ENCODE assay signal across 10 mouse cellular contexts in genomic region chr1:162076581-162077001, GRCm38 (mm10).
DNase-seq lines count a peak whose midpoint lies in the region; ATAC-seq and TF ChIP-seq lines count a peak whose summit lies in the region.
"Had no signal": no experiment of that assay in that cellular context is flagged by ENCODE, and none has a peak within 500 bp of the region (broad histone marks: within the 10 kb centered on the region; RNA-seq: fewer than 3 reads in every experiment).

No protein-coding gene starts in this region.

- H3K9ac ChIP-seq in intestine, embryonic 14.5 days (ENCODE audit: low read length) = no peak overlapping the region
- H3K9ac ChIP-seq in intestine, postnatal 0 days (ENCODE audit: low read depth, low read length) = no peak overlapping the region
- H3K9ac ChIP-seq in embryonic facial prominence, embryonic 13.5 days = peak overlapping the region; percentile 51
- H3K9ac ChIP-seq in kidney, embryonic 15.5 days = no peak overlapping the region
- no peak overlapping the region for H3K9ac ChIP-seq in stomach, embryonic 14.5 days (replicated peaks; ENCODE audit: low read depth, low read length)
- H3K9ac ChIP-seq: liver, embryonic 14.5 days had no signal

- no peak; the same call in 1 of the 2 replicates for ATAC-seq in intestine, embryonic 14.5 days (replicated peaks; ENCODE audit: low FRiP score, low TSS enrichment, low read depth)
- ATAC-seq in intestine, postnatal 0 days = no peak
- ATAC-seq in embryonic facial prominence, embryonic 13.5 days (ENCODE audit: insufficient number of reproducible peaks, insufficient read depth, low FRiP score, low TSS enrichment, low read depth) = no peak
- peak; percentile 81 for ATAC-seq in kidney, embryonic 15.5 days (replicated peaks; ENCODE audit: low FRiP score)
- no peak for ATAC-seq in stomach, embryonic 14.5 days (ENCODE audit: insufficient number of reproducible peaks, insufficient read depth, low FRiP score, low read depth)

- no peak for TF ChIP-seq CTCF in intestine, postnatal 0 days (IDR thresholded peaks at IDR 0.05; ENCODE audit: low read depth)

- no peaks in the 10 kb centered on the region for H3K9me3 ChIP-seq in intestine, embryonic 14.5 days (ENCODE audit: control insufficient read depth, low read length)
- no peaks in the 10 kb centered on the region for H3K9me3 ChIP-seq in intestine, postnatal 0 days (ENCODE audit: control insufficient read depth)
- no peaks in the 10 kb centered on the region for H3K9me3 ChIP-seq in embryonic facial prominence, embryonic 13.5 days
- no peaks in the 10 kb centered on the region for H3K9me3 ChIP-seq in kidney, embryonic 15.5 days (replicated peaks)
- H3K9me3 ChIP-seq in stomach, embryonic 14.5 days (ENCODE audit: control insufficient read depth, low read depth, low read length) = no peaks in the 10 kb centered on the region

- no peak for DNase-seq in intestine, embryonic 14.5 days (ENCODE audit: low spot score)
- DNase-seq in left cerebral cortex, postnatal 10 days (ENCODE audit: extremely low spot score in 1 of 2, low spot score in 2 of 2) = no peak
- DNase-seq in layer of hippocampus, adult 11-12 months (ENCODE audit: low spot score) = no peak
- DNase-seq: cerebellum, postnatal 25 days; retina, postnatal 1 day had no signal

- no peak overlapping the region for H3K4me2 ChIP-seq in intestine, embryonic 14.5 days (ENCODE audit: low read length)
- H3K4me2 ChIP-seq in intestine, postnatal 0 days (replicated peaks; ENCODE audit: low read depth) = no peak overlapping the region
- H3K4me2 ChIP-seq in embryonic facial prominence, embryonic 13.5 days = 0 out of 2 replicates have a peak overlapping the region, but pooled peaks have one; percentile 5
- H3K4me2 ChIP-seq in kidney, embryonic 15.5 days = peak overlapping the region; percentile 23; the same call in 1 of the 2 replicates
- no peak overlapping the region for H3K4me2 ChIP-seq in stomach, embryonic 14.5 days (replicated peaks; ENCODE audit: low read depth, low read length)

- H3K27me3 ChIP-seq in intestine, embryonic 14.5 days (replicated peaks; ENCODE audit: control insufficient read depth, insufficient read depth, low read length) = no peaks in the 10 kb centered on the region
- H3K27me3 ChIP-seq in intestine, postnatal 0 days (replicated peaks; ENCODE audit: control insufficient read depth, insufficient read depth, low read length) = no peaks in the 10 kb centered on the region
- H3K27me3 ChIP-seq in embryonic facial prominence, embryonic 13.5 days = no peaks in the 10 kb centered on the region
- no peaks in the 10 kb centered on the region for H3K27me3 ChIP-seq in kidney, embryonic 15.5 days
- H3K27me3 ChIP-seq in stomach, embryonic 14.5 days (ENCODE audit: control insufficient read depth, insufficient read depth, low read length) = no peaks in the 10 kb centered on the region

- intact Hi-C loops in left cerebral cortex, postnatal 10 days (cut with DNase I) = no loop called here

- peaks cover 24% of the 10 kb centered on the region for H3K4me1 ChIP-seq in intestine, embryonic 14.5 days (replicated peaks; ENCODE audit: control insufficient read depth, insufficient read depth, low read length)
- no peaks in the 10 kb centered on the region for H3K4me1 ChIP-seq in intestine, postnatal 0 days (replicated peaks; ENCODE audit: control insufficient read depth, insufficient read depth, low read length)
- H3K4me1 ChIP-seq in embryonic facial prominence, embryonic 13.5 days = peaks cover 60% of the 10 kb centered on the region
- H3K4me1 ChIP-seq in kidney, embryonic 15.5 days = peaks cover 34% of the 10 kb centered on the region
- H3K4me1 ChIP-seq in stomach, embryonic 14.5 days (ENCODE audit: control insufficient read depth, insufficient read depth, low read length) = peaks cover 35% of the 10 kb centered on the region

- H3K36me3 ChIP-seq in intestine, embryonic 14.5 days (ENCODE audit: control insufficient read depth, insufficient read depth, low read length) = no peaks in the 10 kb centered on the region
- no peaks in the 10 kb centered on the region for H3K36me3 ChIP-seq in intestine, postnatal 0 days (ENCODE audit: control insufficient read depth, insufficient read depth)
- no peaks in the 10 kb centered on the region for H3K36me3 ChIP-seq in embryonic facial prominence, embryonic 13.5 days
- no peaks in the 10 kb centered on the region for H3K36me3 ChIP-seq in kidney, embryonic 15.5 days
- H3K36me3 ChIP-seq in stomach, embryonic 14.5 days (ENCODE audit: control insufficient read depth, insufficient read depth, low read length) = no peaks in the 10 kb centered on the region

- H3K27ac ChIP-seq in intestine, embryonic 14.5 days (ENCODE audit: low read depth) = peak overlapping the region; percentile 72
- no peak overlapping the region for H3K27ac ChIP-seq in intestine, postnatal 0 days (ENCODE audit: low read depth, low read length)
- peak overlapping the region; percentile 94 for H3K27ac ChIP-seq in embryonic facial prominence, embryonic 13.5 days
- H3K27ac ChIP-seq in kidney, embryonic 15.5 days = peak overlapping the region; percentile 90
- H3K27ac ChIP-seq in stomach, embryonic 14.5 days (ENCODE audit: low read length) = peak overlapping the region; percentile 89
- H3K27ac ChIP-seq: liver, embryonic 14.5 days had no signal

- WGBS in intestine, embryonic 14.5 days = 36% methylated on average over 10 of the region's 10 CpGs
- WGBS in intestine, postnatal 0 days = 58% methylated on average over 10 of the region's 10 CpGs
- WGBS in embryonic facial prominence, embryonic 13.5 days = 46% methylated on average over 10 of the region's 10 CpGs
- WGBS in kidney, embryonic 15.5 days = 9% methylated on average over 10 of the region's 10 CpGs
- WGBS in stomach, embryonic 14.5 days = 41% methylated on average over 10 of the region's 10 CpGs

- no peak overlapping the region for H3K4me3 ChIP-seq in intestine, embryonic 14.5 days (ENCODE audit: low read depth, low read length)
- no peak overlapping the region for H3K4me3 ChIP-seq in intestine, postnatal 0 days (ENCODE audit: low read depth, low read length)
- no peak overlapping the region for H3K4me3 ChIP-seq in embryonic facial prominence, embryonic 13.5 days
- no peak overlapping the region for H3K4me3 ChIP-seq in kidney, embryonic 15.5 days (replicated peaks)
- no peak overlapping the region for H3K4me3 ChIP-seq in stomach, embryonic 14.5 days (ENCODE audit: low read depth, low read length)

Comparison
In these comparisons a context has a peak if more than half of its experiments do, and no peak if none do; other contexts are left out.
1. H3K4me2 ChIP-seq: peak in embryonic facial prominence, embryonic 13.5 days (single experiment) and kidney, embryonic 15.5 days (single experiment); none in intestine, embryonic 14.5 days (single experiment), intestine, postnatal 0 days (single experiment) and stomach, embryonic 14.5 days (single experiment).